Mouse (Mus musculus) erythroblast, embryonic 14.5 days (primary cell): ENCODE measurements around the gene Fancc.

Source experiments
- GATA1 ChIP-seq: IDR thresholded peaks from 2 replicates; pipeline ENCODE4 v1.6.1; 2012; ENCODE audit warnings: low read length, inconsistent platforms, mixed read lengths
- TAL1 ChIP-seq: IDR thresholded peaks from 3 replicates; pipeline ENCODE4 v1.6.1; 2012; ENCODE audit warnings: low read length, inconsistent platforms, mixed read lengths

GRCm38 (mm10) chr13:63496646-63497582 lies at the start of gene Fancc:
- no peak for TF ChIP-seq TAL1
- TF ChIP-seq GATA1 = no peak
